Mouse (Mus musculus): ENCODE measurements around the gene Galm.
"Not testable (repeated sequence)": the region's sequence is repeated elsewhere in the genome, so short reads cannot be mapped to it uniquely, and the experiment has no call there.

Galm gene

DNA sequence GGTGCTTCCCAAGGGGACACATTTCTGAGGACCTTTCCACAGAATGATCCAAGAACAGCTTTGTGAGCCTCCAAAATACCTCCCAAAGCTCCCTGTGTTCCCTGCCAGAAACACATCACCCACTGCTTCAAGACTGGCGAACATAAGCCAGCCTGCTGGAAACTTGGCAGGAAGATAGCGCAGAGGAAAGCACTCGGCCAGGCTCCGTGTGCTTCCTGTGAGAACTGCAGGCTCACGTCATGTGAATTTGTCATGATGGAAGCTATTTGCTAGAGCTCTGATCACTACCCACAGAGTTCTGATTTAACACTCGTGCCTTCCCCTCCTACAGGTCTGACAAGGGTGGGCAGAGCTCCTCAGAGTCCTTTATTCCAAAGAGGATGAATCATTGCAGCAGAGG, 38.5 kb downstream of the Galm start:
- no peak for DNase-seq (ENCODE audit: low spot score)

- DNase-seq (ENCODE audit: low spot score) = no peak
Observed at GRCm38 (mm10) chr17:80166346-80166745, 39.1 kb downstream of the Galm start.

DNA sequence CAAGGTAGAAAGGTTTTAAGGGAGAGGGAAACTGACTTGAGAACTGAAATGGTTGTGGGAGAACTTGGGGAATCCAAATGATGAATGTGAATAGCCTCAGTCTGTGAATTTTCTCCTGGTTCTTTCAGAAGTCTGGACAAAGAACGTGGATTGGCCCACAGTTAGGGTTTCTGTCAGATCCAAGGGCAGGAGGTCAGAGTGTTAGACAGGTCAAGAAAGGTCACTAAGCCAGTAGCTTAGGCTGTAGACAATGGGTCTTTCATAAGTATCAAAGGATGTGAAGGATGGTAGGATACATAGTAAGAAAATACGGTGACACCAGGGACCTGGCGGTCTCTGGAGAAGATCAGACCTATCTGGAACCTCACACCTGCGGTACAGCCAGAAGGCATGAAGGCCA, 40.2 kb downstream of the Galm start:
- no peak for DNase-seq (ENCODE audit: low spot score)

- DNase-seq (ENCODE audit: low spot score) = no peak
Observed at GRCm38 (mm10) chr17:80167851-80168251, 40.6 kb downstream of the Galm start.

GRCm38 (mm10) chr17:80168425-80169182, 41.3 kb downstream of the Galm start:
- no peak for DNase-seq (ENCODE audit: low spot score)

GRCm38 (mm10) chr17:80169792-80170191, 42.5 kb downstream of the Galm start:
- DNase-seq (ENCODE audit: low spot score) = no peak

DNA sequence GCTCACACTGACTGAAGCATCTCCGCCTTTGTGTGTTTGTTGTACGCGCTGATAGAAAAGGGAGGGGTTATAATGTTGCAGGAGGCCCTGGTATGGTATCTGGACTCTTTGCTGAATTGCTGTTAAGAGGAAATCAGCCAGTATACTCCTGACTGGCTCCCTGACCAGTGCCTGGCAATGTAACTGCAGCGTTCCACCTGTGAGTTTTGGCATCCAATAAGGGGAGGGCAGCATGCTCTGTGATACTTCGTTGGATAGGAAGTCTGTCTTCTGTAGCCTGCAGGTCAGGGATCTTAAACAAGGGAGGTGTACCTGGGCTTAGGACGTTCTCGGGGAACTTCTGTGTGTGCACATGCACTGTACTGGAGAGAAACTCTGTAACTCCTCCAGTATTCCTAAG, 43.7 kb downstream of the Galm start:
- DNase-seq (ENCODE audit: low spot score) = no peak

GRCm38 (mm10) chr17:80171948-80172347, 44.7 kb downstream of the Galm start:
- DNase-seq (ENCODE audit: low spot score) = no peak

- DNase-seq (ENCODE audit: low spot score) = no peak
Observed at GRCm38 (mm10) chr17:80172761-80173160, 45.5 kb downstream of the Galm start.

DNA sequence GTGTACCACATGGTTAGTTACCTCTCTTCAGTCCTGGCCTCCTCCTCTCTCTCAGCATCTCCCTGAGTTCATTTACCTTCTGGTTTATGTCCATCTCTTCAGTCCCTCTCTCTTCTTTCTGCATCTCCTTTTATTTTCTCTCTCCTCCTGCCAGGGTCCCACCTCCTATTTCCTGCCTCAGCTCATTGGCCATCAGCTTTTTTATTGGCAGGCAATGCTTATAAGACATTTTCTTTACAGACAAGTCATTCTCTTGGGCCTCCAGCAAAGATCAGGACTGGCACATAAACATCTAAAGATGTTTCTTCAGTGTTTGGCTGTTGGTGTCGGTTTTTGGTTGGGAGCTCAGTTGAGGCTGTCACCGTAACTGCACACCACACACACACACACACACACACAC, 46.4 kb downstream of the Galm start:
- no peak for DNase-seq (ENCODE audit: low spot score)

DNA sequence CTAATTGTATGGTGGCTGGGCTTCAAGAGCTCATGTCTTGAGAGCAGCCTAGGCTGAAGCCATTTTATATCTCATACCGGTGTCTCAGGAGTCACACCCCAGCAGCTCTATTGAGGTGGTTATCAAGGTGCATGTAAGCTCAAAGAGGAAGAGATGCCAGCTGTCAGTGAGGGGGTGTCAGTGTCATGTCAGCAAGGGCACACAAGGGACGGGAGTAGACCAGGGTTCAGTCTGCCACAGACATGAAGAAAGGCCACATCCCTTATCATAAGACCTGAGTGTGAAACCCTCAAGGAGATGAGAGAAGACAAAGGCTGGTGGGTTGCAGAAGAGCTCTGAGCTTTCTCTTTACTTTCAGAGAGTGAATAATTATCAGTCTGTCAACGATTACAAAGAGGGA, 46.9 kb downstream of the Galm start:
- DNase-seq (ENCODE audit: low spot score) = no peak

- DNase-seq (ENCODE audit: low spot score) = no peak
Observed at GRCm38 (mm10) chr17:80174699-80175385, 47.6 kb downstream of the Galm start.

GRCm38 (mm10) chr17:80175386-80175739, 48.1 kb downstream of the Galm start:
- DNase-seq (ENCODE audit: low spot score) = no peak

DNA sequence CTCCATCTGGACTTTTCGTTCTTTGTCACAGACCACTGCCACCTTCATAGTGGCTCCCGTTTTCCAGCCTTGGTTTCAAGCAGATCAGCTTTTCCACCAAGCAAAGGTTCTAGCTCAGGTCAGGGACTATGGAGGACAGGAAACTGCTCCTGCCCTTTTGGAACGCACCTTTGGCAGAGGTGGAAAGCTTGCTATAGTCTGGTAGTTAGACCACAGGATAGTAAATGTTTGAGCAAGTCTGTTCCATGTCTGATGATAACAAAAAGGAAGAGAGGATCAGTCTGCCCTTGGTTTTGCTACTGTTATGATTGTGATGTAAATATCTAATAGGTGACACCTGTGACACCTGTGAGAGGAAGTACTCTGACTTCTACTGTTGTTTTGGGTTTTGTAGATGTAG, 48.7 kb downstream of the Galm start:
- DNase-seq (ENCODE audit: low spot score) = no peak

DNA sequence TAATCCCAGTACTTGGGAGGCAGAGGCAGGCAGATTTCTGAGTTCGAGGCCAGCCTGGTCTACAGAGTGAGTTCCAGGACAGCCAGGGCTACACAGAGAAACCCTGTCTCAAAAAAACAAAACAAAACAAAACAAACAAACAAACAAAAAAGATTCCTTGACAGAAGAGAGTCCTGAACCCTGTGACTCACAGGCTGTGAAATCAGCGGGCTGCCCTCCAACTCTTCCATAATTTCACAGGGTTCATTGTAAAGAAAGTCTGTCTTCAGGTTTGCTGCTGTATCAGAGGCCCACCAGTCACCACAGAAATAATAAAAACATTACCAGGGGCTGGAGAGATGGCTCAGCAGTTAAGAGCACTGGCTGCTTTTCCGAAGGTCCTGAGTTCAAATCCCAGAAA, 51.6 kb downstream of the Galm start:
- DNase-seq (ENCODE audit: low spot score) = not testable (repeated sequence)

GRCm38 (mm10) chr17:80179959-80180358, 52.7 kb downstream of the Galm start:
- peak; percentile 72 for DNase-seq (ENCODE audit: low spot score)

DNA sequence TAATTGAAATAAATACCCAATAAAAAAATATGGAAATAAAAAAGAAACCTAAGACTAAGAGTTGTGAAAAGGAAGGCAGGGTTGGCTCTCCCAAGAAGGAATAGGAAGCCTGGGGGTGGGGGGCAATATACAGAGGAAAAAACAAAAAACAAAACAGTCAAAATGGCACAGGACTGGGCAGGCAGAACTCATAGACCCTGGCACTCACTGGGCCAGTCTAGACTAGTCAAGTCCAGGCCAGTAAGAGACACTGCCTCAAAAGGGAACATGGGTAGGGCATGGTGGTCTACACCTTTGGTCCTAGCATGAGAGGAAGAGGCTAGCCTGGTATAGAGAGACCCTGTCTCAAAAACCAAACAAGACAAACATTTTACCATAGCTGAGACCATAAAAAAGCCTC, 53.2 kb downstream of the Galm start:
- DNase-seq (ENCODE audit: low spot score) = no peak

DNA sequence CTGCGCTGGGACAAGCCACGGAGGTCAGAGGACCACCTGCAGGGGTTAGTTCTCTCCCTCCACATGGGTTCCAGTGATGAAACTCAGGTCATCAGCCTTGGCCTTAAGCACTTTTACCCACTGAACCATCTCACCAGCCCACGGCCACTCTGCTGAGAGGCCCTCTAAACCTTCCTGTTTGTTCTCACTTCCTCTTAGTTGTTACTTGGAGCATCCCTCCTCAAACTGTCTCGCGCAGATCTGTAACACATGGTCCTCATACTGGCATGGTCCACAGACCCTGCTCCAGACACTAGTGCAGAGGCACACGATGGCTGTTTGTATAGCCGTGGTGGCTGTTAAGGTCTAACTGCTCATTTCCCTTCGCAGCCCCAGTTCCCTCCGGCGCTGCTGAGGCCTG, 56.3 kb downstream of the Galm start:
- DNase-seq (ENCODE audit: low spot score) = no peak

DNA sequence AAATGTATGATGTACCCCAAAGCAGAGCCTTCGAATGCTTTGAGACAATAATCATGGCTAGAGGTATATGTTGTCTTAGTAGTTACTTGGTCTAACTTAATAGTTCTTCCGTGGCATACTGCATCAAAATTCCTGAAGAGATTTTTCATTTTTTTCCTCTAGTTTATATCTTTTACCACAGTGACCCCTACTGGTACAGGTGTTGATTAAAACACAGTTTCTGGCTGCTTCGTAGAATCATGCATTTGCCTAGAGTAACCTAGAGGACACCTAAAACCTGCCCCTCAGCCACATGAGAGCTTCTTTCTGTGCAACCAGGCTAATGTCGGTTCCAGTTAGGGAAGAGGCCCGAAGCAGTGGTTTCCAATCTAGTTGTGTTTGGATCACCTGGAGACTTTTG, 65.8 kb downstream of the Galm start:
- no peak for DNase-seq (ENCODE audit: low spot score)

- no peak for DNase-seq (ENCODE audit: low spot score)
Observed at GRCm38 (mm10) chr17:80199160-80199778, 72.0 kb downstream of the Galm start.

DNA sequence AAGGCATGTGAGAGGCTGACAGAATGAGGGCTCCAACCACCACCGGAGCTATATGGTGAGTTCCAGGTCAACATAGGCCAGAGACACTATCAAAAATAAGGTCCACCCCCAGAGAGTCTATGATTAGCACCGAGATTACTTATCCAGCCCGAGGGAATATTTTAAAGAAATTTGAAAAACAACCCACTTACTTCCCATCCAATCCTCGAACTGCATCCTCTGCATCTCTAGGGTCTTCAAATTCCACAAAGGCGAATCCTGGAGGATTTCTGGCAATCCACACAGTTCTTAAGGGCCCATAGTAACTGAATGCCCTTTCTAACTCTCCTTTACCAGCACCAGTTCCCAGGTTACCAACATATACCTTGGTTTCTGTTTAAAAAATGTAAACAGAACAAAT, 78.4 kb downstream of the Galm start:
- no peak for DNase-seq (ENCODE audit: low spot score)

- DNase-seq (ENCODE audit: low spot score) = peak; percentile 39
Observed at GRCm38 (mm10) chr17:80206301-80206670, 79.0 kb downstream of the Galm start.
